8 mouse cellular contexts compared by ENCODE assay signal in genomic region chr3:51652701-51653100, GRCm38 (mm10). TPM values are rescaled to one million over a fixed set of nuclear protein-coding genes. Genes with fewer than 3 reads are reported as not detected.
DNase-seq lines count a peak whose midpoint lies in the region; ATAC-seq and TF ChIP-seq lines count a peak whose summit lies in the region.

No protein-coding gene starts in this region.

- H3K9me3 ChIP-seq in MEL (replicated peaks; ENCODE audit: insufficient read depth, low read length), result no peaks in the 10 kb centered on the region
- no peaks in the 10 kb centered on the region for H3K9me3 ChIP-seq in forebrain, postnatal 0 days (ENCODE audit: low read length)
- no peaks in the 10 kb centered on the region for H3K9me3 ChIP-seq in hindbrain, embryonic 11.5 days (ENCODE audit: control insufficient read depth, low read length)
- no peaks in the 10 kb centered on the region for H3K9me3 ChIP-seq in limb, embryonic 13.5 days
- no peaks in the 10 kb centered on the region for H3K9me3 ChIP-seq in midbrain, embryonic 14.5 days (ENCODE audit: control insufficient read depth, low read length)

- no peak for TF ChIP-seq RAD21 in MEL (IDR thresholded peaks at IDR 0.05; ENCODE audit: low read depth, low read length)

- no peak for TF ChIP-seq EP300 in MEL (IDR thresholded peaks at IDR 0.05; ENCODE audit: low read depth in 1 of 2, low read length in 2 of 2)

- H3K4me3 ChIP-seq in MEL (ENCODE audit: control insufficient read depth in 1 of 2, insufficient read depth in 1 of 2, low read depth in 2 of 2, low read length in 2 of 2), result peak overlapping the region; percentile 36 to 43; a peak in 3 of 4 replicates
- peak overlapping the region; percentile 35 for H3K4me3 ChIP-seq in bone marrow macrophage, adult 2 months (ENCODE audit: insufficient read depth, low read length)
- H3K4me3 ChIP-seq in forebrain, postnatal 0 days (ENCODE audit: low read depth, low read length), result no peak overlapping the region
- H3K4me3 ChIP-seq in hindbrain, embryonic 11.5 days (ENCODE audit: low read depth, low read length), result no peak overlapping the region
- peak overlapping the region; percentile 25 for H3K4me3 ChIP-seq in limb, embryonic 13.5 days
- no peak overlapping the region for H3K4me3 ChIP-seq in midbrain, embryonic 14.5 days (replicated peaks; ENCODE audit: low read depth, low read length)

- H3K36me3 ChIP-seq in MEL (ENCODE audit: control insufficient read depth in 1 of 2, insufficient read depth in 2 of 2, low read length in 2 of 2), result no peaks in the 10 kb centered on the region; a peak in 1 of 4 replicates
- no peaks in the 10 kb centered on the region for H3K36me3 ChIP-seq in forebrain, postnatal 0 days (ENCODE audit: insufficient read depth)
- H3K36me3 ChIP-seq in hindbrain, embryonic 11.5 days (ENCODE audit: control insufficient read depth, insufficient read depth, low read length), result no peaks in the 10 kb centered on the region
- H3K36me3 ChIP-seq in limb, embryonic 13.5 days, result no peaks in the 10 kb centered on the region
- no peaks in the 10 kb centered on the region for H3K36me3 ChIP-seq in midbrain, embryonic 14.5 days (ENCODE audit: control insufficient read depth, insufficient read depth, low read length)

- peak in 1 of 3 experiments; percentile 34; a peak in 1 of 6 replicates for TF ChIP-seq CTCF in MEL (IDR thresholded peaks at IDR 0.05 in 2 of 3, conservative IDR thresholded peaks at IDR 0.05 in 1 of 3; ENCODE audit: control insufficient read depth in 1 of 3, insufficient read depth in 1 of 3, low read depth in 2 of 3, low read length in 3 of 3, poor library complexity in 1 of 3, severe bottlenecking in 1 of 3)
- no peak for TF ChIP-seq CTCF in bone marrow macrophage, adult 2 months (IDR thresholded peaks at IDR 0.05; ENCODE audit: low read depth, low read length)
- no peak for TF ChIP-seq CTCF in forebrain, postnatal 0 days (IDR thresholded peaks at IDR 0.05; ENCODE audit: low read depth)

- peak overlapping the region; percentile 16; the same call in 1 of the 2 replicates for H3K27ac ChIP-seq in MEL (ENCODE audit: control insufficient read depth, low read depth, low read length)
- peak overlapping the region; percentile 97 for H3K27ac ChIP-seq in bone marrow macrophage, adult 2 months (ENCODE audit: insufficient read depth, low read depth, low read length)
- no peak overlapping the region for H3K27ac ChIP-seq in forebrain, postnatal 0 days (ENCODE audit: low read depth, low read length)
- no peak overlapping the region for H3K27ac ChIP-seq in hindbrain, embryonic 11.5 days (ENCODE audit: low read depth, low read length)
- H3K27ac ChIP-seq in limb, embryonic 13.5 days, result peak overlapping the region; percentile 69
- no peak overlapping the region for H3K27ac ChIP-seq in midbrain, embryonic 14.5 days (replicated peaks; ENCODE audit: low read depth, low read length)

- WGBS in forebrain, postnatal 0 days, result 8% methylated on average over 8 of the region's 9 CpGs
- 3% methylated on average over 7 of the region's 9 CpGs for WGBS in hindbrain, embryonic 11.5 days
- WGBS in limb, embryonic 13.5 days, result 2% methylated on average over 9 of the region's 9 CpGs
- WGBS in midbrain, embryonic 14.5 days, result 4% methylated on average over 9 of the region's 9 CpGs

- peaks cover 0 to 2% of the 10 kb centered on the region in 2 experiments; a peak in 1 of 4 replicates for H3K4me1 ChIP-seq in MEL (ENCODE audit: control insufficient read depth in 1 of 2, insufficient read depth in 2 of 2, low read length in 2 of 2)
- H3K4me1 ChIP-seq in bone marrow macrophage, adult 2 months (ENCODE audit: control insufficient read depth, insufficient read depth, low read length), result peaks cover 32% of the 10 kb centered on the region
- H3K4me1 ChIP-seq in forebrain, postnatal 0 days (ENCODE audit: insufficient read depth), result 0 out of 2 replicates have a peak, but pooled peaks cover 5% of the 10 kb centered on the region
- no peaks in the 10 kb centered on the region; the same call in 1 of the 2 replicates for H3K4me1 ChIP-seq in hindbrain, embryonic 11.5 days (replicated peaks; ENCODE audit: control insufficient read depth, insufficient read depth, low read length)
- peaks cover 23% of the 10 kb centered on the region for H3K4me1 ChIP-seq in limb, embryonic 13.5 days
- H3K4me1 ChIP-seq in midbrain, embryonic 14.5 days (ENCODE audit: control insufficient read depth, insufficient read depth, low read length), result peaks cover 12% of the 10 kb centered on the region

- peak overlapping the region; percentile 49 for H3K9ac ChIP-seq in MEL (ENCODE audit: control insufficient read depth, low read depth, low read length, poor library complexity, severe bottlenecking)
- no peak overlapping the region for H3K9ac ChIP-seq in forebrain, postnatal 0 days
- H3K9ac ChIP-seq in hindbrain, embryonic 11.5 days (ENCODE audit: low read depth, low read length), result no peak overlapping the region
- H3K9ac ChIP-seq in limb, embryonic 13.5 days, result peak overlapping the region; percentile 31
- no peak overlapping the region for H3K9ac ChIP-seq in midbrain, embryonic 14.5 days (replicated peaks; ENCODE audit: low read length)

- peak overlapping the region; percentile 23 for H3K4me2 ChIP-seq in forebrain, postnatal 0 days (ENCODE audit: low read depth)
- peak overlapping the region; percentile 24; the same call in 1 of the 2 replicates for H3K4me2 ChIP-seq in hindbrain, embryonic 11.5 days (replicated peaks; ENCODE audit: low read depth, low read length)
- peak overlapping the region; percentile 60 for H3K4me2 ChIP-seq in limb, embryonic 13.5 days (replicated peaks)
- H3K4me2 ChIP-seq in midbrain, embryonic 14.5 days (ENCODE audit: low read length), result peak overlapping the region; percentile 41

- H3K27me3 ChIP-seq in MEL (ENCODE audit: control insufficient read depth in 1 of 2, insufficient read depth in 2 of 2, low read length in 2 of 2), result no peaks in the 10 kb centered on the region
- no peaks in the 10 kb centered on the region for H3K27me3 ChIP-seq in forebrain, postnatal 0 days (ENCODE audit: insufficient read depth, low read length)
- H3K27me3 ChIP-seq in hindbrain, embryonic 11.5 days (ENCODE audit: control insufficient read depth, insufficient read depth, low read length), result no peaks in the 10 kb centered on the region
- 0 out of 2 replicates have a peak, but pooled peaks cover 5% of the 10 kb centered on the region for H3K27me3 ChIP-seq in limb, embryonic 13.5 days
- H3K27me3 ChIP-seq in midbrain, embryonic 14.5 days (ENCODE audit: control insufficient read depth, insufficient read depth, low read length), result no peaks in the 10 kb centered on the region

- H3K79me2 ChIP-seq in MEL (ENCODE audit: control insufficient read depth, insufficient read depth, low read length, poor library complexity), result no peaks in the 10 kb centered on the region

- DNase-seq in MEL (ENCODE audit: low read depth, low spot score), result peak; percentile 27
- DNase-seq in forebrain, postnatal 0 days, result no peak
- peak; percentile 48 for DNase-seq in hindbrain, embryonic 11.5 days (ENCODE audit: low spot score)
- DNase-seq in midbrain, embryonic 14.5 days, result peak; percentile 44
- peak; percentile 63 for DNase-seq in thymus, postnatal 25 days
- no peak for DNase-seq in urinary bladder, postnatal 25 days (ENCODE audit: low spot score)

- TF ChIP-seq POLR2A in MEL (IDR thresholded peaks at IDR 0.05; ENCODE audit: control insufficient read depth in 1 of 2, insufficient read depth in 1 of 2, low read depth in 1 of 2, low read length in 2 of 2, poor library complexity in 1 of 2), result no peak
- TF ChIP-seq POLR2A in bone marrow macrophage, adult 2 months (IDR thresholded peaks at IDR 0.05; ENCODE audit: borderline replicate concordance, low read depth, low read length), result peak; percentile 62; the same call in 1 of the 2 replicates

- ATAC-seq in forebrain, postnatal 0 days, result peak; percentile 21
- ATAC-seq in hindbrain, embryonic 11.5 days (ENCODE audit: low FRiP score), result peak; percentile 39; the same call in 1 of the 2 replicates
- peak; percentile 57; the same call in 1 of the 2 replicates for ATAC-seq in limb, embryonic 13.5 days (ENCODE audit: low FRiP score, low read depth)
- ATAC-seq in midbrain, embryonic 14.5 days (ENCODE audit: low FRiP score, low TSS enrichment), result peak; percentile 31; the same call in 1 of the 2 replicates

TF ChIP-seq in MEL, 35 proteins besides CTCF, POLR2A, EP300 and RAD21:
- TF ChIP-seq ZMIZ1 (IDR thresholded peaks at IDR 0.05; ENCODE audit: low read depth, low read length), result no peak
- TF ChIP-seq SMC3 (IDR thresholded peaks at IDR 0.05; ENCODE audit: low read depth, low read length), result no peak
- no peak for TF ChIP-seq RCOR1 (IDR thresholded peaks at IDR 0.05; ENCODE audit: low read depth, low read length)
- TF ChIP-seq MAX (IDR thresholded peaks at IDR 0.05; ENCODE audit: low read length), result no peak
- no peak for TF ChIP-seq JUND (IDR thresholded peaks at IDR 0.05; ENCODE audit: low read depth, low read length)
- no peak for TF ChIP-seq MAZ (IDR thresholded peaks at IDR 0.05; ENCODE audit: low read depth, low read length)
- TF ChIP-seq KAT2A (conservative IDR thresholded peaks at IDR 0.05; ENCODE audit: low read depth, low read length), result no peak
- no peak for TF ChIP-seq HCFC1 (IDR thresholded peaks at IDR 0.05; ENCODE audit: low read depth, low read length)
- no peak for TF ChIP-seq TCF12 (IDR thresholded peaks at IDR 0.05; ENCODE audit: low read depth, low read length)
- no peak for TF ChIP-seq NELFE (IDR thresholded peaks at IDR 0.05; ENCODE audit: low read depth, low read length)
- TF ChIP-seq UBTF (IDR thresholded peaks at IDR 0.05; ENCODE audit: borderline replicate concordance, insufficient read depth, low read depth, low read length), result no peak
- no peak for TF ChIP-seq USF1 (IDR thresholded peaks at IDR 0.05; ENCODE audit: low read depth, low read length)
- no peak for TF ChIP-seq ZNF384 (IDR thresholded peaks at IDR 0.05; ENCODE audit: low read depth, low read length)

RNA-seq across cellular contexts. Expression of gene Mgst2, which starts 7.5 kb away (rescaled TPM):
- 0.69 and 1.0 TPM in 2 replicates for total RNA-seq in MEL (2012; rRNA removed)
- polyA plus RNA-seq in MEL (2012; ENCODE audit: insufficient read depth in 1 of 2, insufficient read length in 2 of 2, low read depth in 1 of 2, low replicate concordance in 2 of 2, missing spikeins in 1 of 2), result 1 to 10 TPM in 1 of 2 experiments, not detected in 1; 3.1 TPM
- polyA plus RNA-seq in bone marrow macrophage, adult 2 months (2012; ENCODE audit: insufficient read depth, insufficient read length, missing spikeins), result 2.4 and 3.8 TPM in 2 replicates
- total RNA-seq in forebrain, postnatal 0 days (2014; rRNA removed), result 0.54 TPM in 1 of 2 replicates, not detected in the other
- 0.83 and 0.94 TPM in 2 replicates for polyA plus RNA-seq in forebrain, postnatal 0 days (2015; fragmentation: Nextera tagmentation; extraction: Ambion mirVana)
- polyA plus RNA-seq in hindbrain, embryonic 11.5 days (2014; fragmentation: Nextera tagmentation; extraction: Ambion mirVana), result 0.09 TPM in 1 of 2 replicates, not detected in the other
- polyA plus RNA-seq in limb, embryonic 13.5 days (2015; fragmentation: Nextera tagmentation; extraction: Ambion mirVana), result 1.9 TPM in 2 replicates
- 0.46 and 0.86 TPM in 2 replicates for polyA plus RNA-seq in midbrain, embryonic 14.5 days (2014; fragmentation: Nextera tagmentation; extraction: Ambion mirVana)

Comparison
In these comparisons a context has a peak if more than half of its experiments do, and no peak if none do; other contexts are left out.
1. DNase-seq: peak in MEL (single experiment), hindbrain, embryonic 11.5 days (single experiment), midbrain, embryonic 14.5 days (single experiment) and thymus, postnatal 25 days (single experiment); none in forebrain, postnatal 0 days (single experiment) and urinary bladder, postnatal 25 days (single experiment).
2. H3K27ac ChIP-seq: peak in MEL (single experiment), bone marrow macrophage, adult 2 months (single experiment) and limb, embryonic 13.5 days (single experiment); none in forebrain, postnatal 0 days (single experiment), hindbrain, embryonic 11.5 days (single experiment) and midbrain, embryonic 14.5 days (single experiment).
3. H3K4me3 ChIP-seq: peak in MEL (2 of 2), bone marrow macrophage, adult 2 months (single experiment) and limb, embryonic 13.5 days (single experiment); none in forebrain, postnatal 0 days (single experiment), hindbrain, embryonic 11.5 days (single experiment) and midbrain, embryonic 14.5 days (single experiment).
4. H3K9ac ChIP-seq: peak in MEL (single experiment) and limb, embryonic 13.5 days (single experiment); none in forebrain, postnatal 0 days (single experiment), hindbrain, embryonic 11.5 days (single experiment) and midbrain, embryonic 14.5 days (single experiment).
5. Peak in every context shown above with its lines, with median percentiles within 50 percentile points of each other: ATAC-seq and H3K4me2 ChIP-seq.